Mouse (Mus musculus): Measurements from ENCODE around the gene Rock2. TPM values are rescaled to one million over a fixed set of nuclear protein-coding genes. Genes with fewer than 3 reads are reported as not detected.

Gene Rock2
- polyA plus RNA-seq, 1 experiment, result 14.4 TPM

DNA sequence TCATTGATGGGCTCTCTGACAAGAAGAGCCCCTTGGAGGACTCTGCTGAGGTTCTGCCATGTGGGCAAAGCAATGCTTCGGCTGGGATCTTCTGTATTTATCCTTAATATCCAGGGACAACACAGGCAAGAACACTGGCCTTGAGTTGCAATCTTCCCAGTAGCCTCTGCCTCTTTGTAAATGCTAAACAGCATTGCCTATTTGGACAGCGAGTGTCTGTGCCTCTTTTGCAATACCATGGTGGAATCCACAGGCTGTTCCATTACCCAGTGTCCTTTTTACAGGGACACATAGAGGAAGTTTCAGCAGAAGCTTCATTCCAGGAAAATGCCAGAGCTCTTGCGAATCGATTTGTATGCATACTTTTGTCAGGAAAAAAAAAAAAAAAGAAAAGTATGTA, 30.2 kb upstream of the Rock2 start:
- H3K79me2 ChIP-seq (ENCODE audit: control insufficient read depth, insufficient read depth), result no peaks in the 10 kb centered on the region
- TF ChIP-seq POLR2A (IDR thresholded peaks at IDR 0.05; ENCODE audit: insufficient read length, low read depth) (no peak), SRF (IDR thresholded peaks at IDR 0.05; ENCODE audit: control insufficient read depth, insufficient read length, low read depth) (no peak), E2F4 (IDR thresholded peaks at IDR 0.05; ENCODE audit: insufficient read depth) (no peak), MAX (IDR thresholded peaks at IDR 0.05; ENCODE audit: low read depth) (no peak), USF1 (IDR thresholded peaks at IDR 0.05; ENCODE audit: low read depth) (no peak), TCF12 (IDR thresholded peaks at IDR 0.05; ENCODE audit: insufficient read depth, poor library complexity, severe bottlenecking) (no peak), TCF3 (IDR thresholded peaks at IDR 0.05; ENCODE audit: insufficient read length, low read depth) (no peak), POLR2AphosphoS2 (IDR thresholded peaks at IDR 0.05; ENCODE audit: insufficient read length, low read depth) (no peak), MYOD1 (IDR thresholded peaks at IDR 0.05; ENCODE audit: control insufficient read depth in 1 of 3, insufficient read length in 2 of 3, low read depth in 2 of 3) (no peak), MYOG (IDR thresholded peaks at IDR 0.05; ENCODE audit: control insufficient read depth in 1 of 3, insufficient read depth in 1 of 3, insufficient read length in 2 of 3, low read depth in 2 of 3) (no peak), REST (IDR thresholded peaks at IDR 0.05; ENCODE audit: insufficient read depth, insufficient read length) (no peak), CEBPB (IDR thresholded peaks at IDR 0.05; ENCODE audit: insufficient read depth, poor library complexity, severe bottlenecking) (no peak)
- H3K4me2 ChIP-seq (ENCODE audit: low read depth), result no peak overlapping the region
- no peak overlapping the region for H3ac ChIP-seq (ENCODE audit: control insufficient read depth, insufficient read length)
- H3K36me3 ChIP-seq (ENCODE audit: control insufficient read depth, insufficient read depth), result no peaks in the 10 kb centered on the region
- H3K27me3 ChIP-seq (ENCODE audit: control insufficient read depth, insufficient read depth, insufficient read length), result no peaks in the 10 kb centered on the region
- H3K4me3 ChIP-seq, result no peak overlapping the region

DNA sequence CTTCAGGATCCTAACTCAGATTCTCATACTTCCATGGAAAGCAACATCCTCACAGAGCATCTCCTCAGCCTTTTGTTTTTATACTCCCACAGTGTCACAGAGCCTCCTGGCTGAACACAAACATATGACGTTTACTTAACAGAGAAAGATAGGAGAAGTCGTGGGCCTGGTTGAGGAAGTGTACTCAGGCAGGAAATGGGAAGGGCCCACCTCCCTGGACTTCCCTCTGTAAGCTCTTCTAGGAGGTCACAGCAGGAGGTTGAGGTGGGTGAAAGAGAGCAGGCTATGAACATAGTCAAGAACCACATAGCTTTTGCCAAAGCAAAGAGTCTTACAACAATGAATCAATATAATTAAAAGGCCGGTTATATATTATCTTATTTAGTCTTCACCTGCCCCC, 28.8 kb upstream of the Rock2 start:
- Histone ChIP-seq H3K4me2 (ENCODE audit: low read depth) (no peak overlapping the region), H3ac (ENCODE audit: control insufficient read depth, insufficient read length) (no peak overlapping the region), H3K4me3 (no peak overlapping the region), H3K27me3 (ENCODE audit: control insufficient read depth, insufficient read depth, insufficient read length) (no peaks in the 10 kb centered on the region), H3K79me2 (ENCODE audit: control insufficient read depth, insufficient read depth) (no peaks in the 10 kb centered on the region), H3K36me3 (ENCODE audit: control insufficient read depth, insufficient read depth) (no peaks in the 10 kb centered on the region)
- TF ChIP-seq USF1 (IDR thresholded peaks at IDR 0.05; ENCODE audit: low read depth) (no peak), POLR2AphosphoS2 (IDR thresholded peaks at IDR 0.05; ENCODE audit: insufficient read length, low read depth) (no peak), MYOD1 (IDR thresholded peaks at IDR 0.05; ENCODE audit: control insufficient read depth in 1 of 3, insufficient read length in 2 of 3, low read depth in 2 of 3) (no peak), MYOG (IDR thresholded peaks at IDR 0.05; ENCODE audit: control insufficient read depth in 1 of 3, insufficient read depth in 1 of 3, insufficient read length in 2 of 3, low read depth in 2 of 3) (no peak), MAX (IDR thresholded peaks at IDR 0.05; ENCODE audit: low read depth) (no peak), SRF (IDR thresholded peaks at IDR 0.05; ENCODE audit: control insufficient read depth, insufficient read length, low read depth) (no peak), POLR2A (IDR thresholded peaks at IDR 0.05; ENCODE audit: insufficient read length, low read depth) (no peak), TCF3 (IDR thresholded peaks at IDR 0.05; ENCODE audit: insufficient read length, low read depth) (no peak), TCF12 (IDR thresholded peaks at IDR 0.05; ENCODE audit: insufficient read depth, poor library complexity, severe bottlenecking) (no peak), E2F4 (IDR thresholded peaks at IDR 0.05; ENCODE audit: insufficient read depth) (no peak), CEBPB (IDR thresholded peaks at IDR 0.05; ENCODE audit: insufficient read depth, poor library complexity, severe bottlenecking) (no peak), REST (IDR thresholded peaks at IDR 0.05; ENCODE audit: insufficient read depth, insufficient read length) (no peak)

DNA sequence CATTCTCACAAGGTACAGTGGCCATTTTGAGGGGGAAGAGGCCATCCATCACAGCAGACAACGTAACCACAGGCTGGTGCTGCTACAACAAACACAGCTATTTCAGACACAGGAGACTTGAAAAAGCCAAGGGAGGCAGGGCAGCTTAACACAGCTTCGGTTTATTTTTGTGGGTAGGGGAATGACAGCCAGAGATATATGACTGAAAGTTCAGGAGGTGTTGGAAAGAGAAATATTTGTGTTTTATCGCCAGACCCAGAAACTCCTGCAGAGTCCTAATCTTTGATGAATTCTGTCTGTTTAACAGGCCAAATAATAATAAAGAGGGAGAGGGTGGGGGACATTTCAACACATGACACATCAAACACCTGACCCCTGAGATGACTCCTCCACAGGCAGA, 28.2 kb upstream of the Rock2 start:
- Histone ChIP-seq H3K36me3 (ENCODE audit: control insufficient read depth, insufficient read depth) (no peaks in the 10 kb centered on the region), H3K79me2 (ENCODE audit: control insufficient read depth, insufficient read depth) (no peaks in the 10 kb centered on the region), H3ac (ENCODE audit: control insufficient read depth, insufficient read length) (no peak overlapping the region), H3K4me2 (ENCODE audit: low read depth) (no peak overlapping the region), H3K27me3 (ENCODE audit: control insufficient read depth, insufficient read depth, insufficient read length) (no peaks in the 10 kb centered on the region), H3K4me3 (no peak overlapping the region)
- TF ChIP-seq POLR2AphosphoS2 (IDR thresholded peaks at IDR 0.05; ENCODE audit: insufficient read length, low read depth) (no peak), MYOD1 (IDR thresholded peaks at IDR 0.05; ENCODE audit: control insufficient read depth in 1 of 3, insufficient read length in 2 of 3, low read depth in 2 of 3) (no peak)

DNA sequence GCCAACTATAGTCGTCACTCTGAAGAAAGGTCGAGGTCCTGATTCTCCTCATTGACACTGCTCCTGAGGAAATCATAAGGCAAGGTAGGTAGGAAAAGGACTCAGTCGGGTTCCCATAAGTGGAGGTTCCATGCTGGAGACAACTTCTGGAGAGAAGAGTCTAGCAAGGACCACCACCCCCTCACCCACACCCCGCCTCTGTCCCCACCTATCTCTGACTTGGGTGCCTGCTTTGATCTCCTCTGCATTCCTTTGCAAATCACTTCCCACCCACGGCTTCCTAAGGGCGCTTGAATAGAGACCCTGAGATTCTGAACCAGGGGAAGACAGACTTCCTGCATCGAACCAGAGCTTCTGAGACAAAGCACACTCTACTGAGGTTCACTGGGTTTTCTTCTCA, 27.4 kb upstream of the Rock2 start:
- Histone ChIP-seq H3K79me2 (ENCODE audit: control insufficient read depth, insufficient read depth) (no peaks in the 10 kb centered on the region), H3K27me3 (ENCODE audit: control insufficient read depth, insufficient read depth, insufficient read length) (no peaks in the 10 kb centered on the region), H3K36me3 (ENCODE audit: control insufficient read depth, insufficient read depth) (no peaks in the 10 kb centered on the region), H3ac (ENCODE audit: control insufficient read depth, insufficient read length) (no peak overlapping the region), H3K4me3 (no peak overlapping the region), H3K4me2 (ENCODE audit: low read depth) (no peak overlapping the region)
- TF ChIP-seq TCF3 (IDR thresholded peaks at IDR 0.05; ENCODE audit: insufficient read length, low read depth), result no peak
- no peak for TF ChIP-seq MYOG (IDR thresholded peaks at IDR 0.05; ENCODE audit: control insufficient read depth in 1 of 3, insufficient read depth in 1 of 3, insufficient read length in 2 of 3, low read depth in 2 of 3)
- TF ChIP-seq POLR2AphosphoS2 (IDR thresholded peaks at IDR 0.05; ENCODE audit: insufficient read length, low read depth), result no peak
- TF ChIP-seq MAX (IDR thresholded peaks at IDR 0.05; ENCODE audit: low read depth), result no peak
- TF ChIP-seq E2F4 (IDR thresholded peaks at IDR 0.05; ENCODE audit: insufficient read depth), result no peak

DNA sequence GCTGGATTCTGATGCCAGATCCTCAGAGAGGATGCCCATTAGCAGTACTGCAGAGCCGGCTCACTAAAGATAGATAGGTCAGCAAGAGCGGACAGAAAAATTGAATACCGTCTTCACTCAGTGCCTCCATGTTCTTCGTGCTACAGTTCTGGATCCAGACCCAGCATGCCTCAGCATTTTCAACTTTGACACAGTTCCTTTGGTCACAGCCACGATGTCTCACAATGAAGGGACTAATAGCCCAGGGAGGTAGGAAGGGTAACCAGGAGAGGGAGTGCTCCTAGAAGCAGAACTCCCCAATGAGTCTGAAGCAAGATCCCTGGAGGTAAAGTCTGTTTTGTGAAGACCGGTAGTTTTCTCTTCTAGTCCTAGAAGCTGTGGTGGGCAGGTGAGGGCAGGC, 26.1 kb upstream of the Rock2 start:
- Histone ChIP-seq H3K4me3 (no peak overlapping the region), H3K27me3 (ENCODE audit: control insufficient read depth, insufficient read depth, insufficient read length) (no peaks in the 10 kb centered on the region), H3K79me2 (ENCODE audit: control insufficient read depth, insufficient read depth) (no peaks in the 10 kb centered on the region), H3ac (ENCODE audit: control insufficient read depth, insufficient read length) (no peak overlapping the region), H3K4me2 (ENCODE audit: low read depth) (no peak overlapping the region), H3K36me3 (ENCODE audit: control insufficient read depth, insufficient read depth) (no peaks in the 10 kb centered on the region)
- TF ChIP-seq MYOD1 (IDR thresholded peaks at IDR 0.05; ENCODE audit: control insufficient read depth in 1 of 3, insufficient read length in 2 of 3, low read depth in 2 of 3) (no peak), POLR2A (IDR thresholded peaks at IDR 0.05; ENCODE audit: insufficient read length, low read depth) (no peak), TCF3 (IDR thresholded peaks at IDR 0.05; ENCODE audit: insufficient read length, low read depth) (no peak), USF1 (IDR thresholded peaks at IDR 0.05; ENCODE audit: low read depth) (no peak), MAX (IDR thresholded peaks at IDR 0.05; ENCODE audit: low read depth) (no peak), MYOG (IDR thresholded peaks at IDR 0.05; ENCODE audit: control insufficient read depth in 1 of 3, insufficient read depth in 1 of 3, insufficient read length in 2 of 3, low read depth in 2 of 3) (no peak), SRF (IDR thresholded peaks at IDR 0.05; ENCODE audit: control insufficient read depth, insufficient read length, low read depth) (no peak), E2F4 (IDR thresholded peaks at IDR 0.05; ENCODE audit: insufficient read depth) (no peak), POLR2AphosphoS2 (IDR thresholded peaks at IDR 0.05; ENCODE audit: insufficient read length, low read depth) (no peak), REST (IDR thresholded peaks at IDR 0.05; ENCODE audit: insufficient read depth, insufficient read length) (no peak), TCF12 (IDR thresholded peaks at IDR 0.05; ENCODE audit: insufficient read depth, poor library complexity, severe bottlenecking) (no peak), CEBPB (IDR thresholded peaks at IDR 0.05; ENCODE audit: insufficient read depth, poor library complexity, severe bottlenecking) (no peak)
